Mouse (Mus musculus) cerebellum, adult 2 months (tissue): Measurements from ENCODE around the gene Mef2b. TPM values are rescaled to one million over a fixed set of nuclear protein-coding genes. Genes with fewer than 3 reads are reported as not detected.
"Not testable (repeated sequence)": the region's sequence is repeated elsewhere in the genome, so short reads cannot be mapped to it uniquely, and the experiment has no call there.

ENCODE experiments used
- DNase-seq, 2 experiments: peaks; one replicate each; pipeline ENCODE4 v3.0.0; 2021
- H3K27ac ChIP-seq: fragments of 200-500 bp; 2 replicates; pipeline ENCODE4 v1.5.1; 2012; ENCODE audit warnings: low read length, control low read depth, inconsistent platforms; ENCODE audit not compliant: insufficient read depth
- H3K27me3 ChIP-seq: fragments of 200-500 bp; 2 replicates; pipeline ENCODE4 v1.6.1; 2012; ENCODE audit warnings: inconsistent platforms, mild to moderate bottlenecking, low read length, moderate library complexity; ENCODE audit not compliant: control insufficient read depth, insufficient read depth
- H3K4me1 ChIP-seq: fragments of 200-500 bp; 2 replicates; pipeline ENCODE4 v1.6.1; 2011; ENCODE audit warnings: low read length; ENCODE audit not compliant: control insufficient read depth, insufficient read depth
- H3K4me3 ChIP-seq: fragments of 200-500 bp; replicated peaks from 2 replicates; pipeline ENCODE3; 2011; ENCODE audit warnings: mild to moderate bottlenecking, low read depth, low read length, control low read depth; ENCODE audit not compliant: insufficient read depth
- CTCF ChIP-seq: fragments of 200-500 bp; IDR thresholded peaks from 2 replicates; pipeline ENCODE4 v1.5.1; 2011; ENCODE audit warnings: low read depth, mild to moderate bottlenecking, control low read depth, low read length, moderate library complexity, borderline replicate concordance; ENCODE audit not compliant: insufficient read depth
- POLR2A ChIP-seq: fragments of 200-500 bp; IDR thresholded peaks from 2 replicates; pipeline ENCODE4 v1.6.1; 2011; ENCODE audit warnings: low read length, control low read depth, borderline replicate concordance; ENCODE audit not compliant: insufficient read depth
- WGBS: fragments of 180-500 bp; shearing (Covaris S2); methylation state at CpG from one replicate; pipeline ENCODE4 v1.1.7; 2018; 5-methylcytosine and 5-hydroxymethylcytosine counted together
- polyA plus RNA-seq: library from polyadenylated mRNA; depleted of rRNA; stranded (reverse); fragments of >200 nt; gene quantifications from 2 replicates; pipeline ENCODE4 v1.2.3, GENCODE M21; 2012; rRNA removed

Mef2b gene
- polyA plus RNA-seq, 1 experiment = 0.43 TPM

- Histone ChIP-seq H3K27me3 (no peaks in the 10 kb centered on the region), H3K4me3 (peak overlapping the region; percentile 70), H3K27ac (no peak overlapping the region), H3K4me1 (peaks cover 5% of the 10 kb centered on the region)
- no peak for DNase-seq
- WGBS = 55% methylated on average over 1 of the region's 1 CpGs
- no peak for TF ChIP-seq CTCF
- no peak for TF ChIP-seq POLR2A
These were observed 71.8 kb downstream of the Mef2b start for GRCm38 (mm10) chr8:70211275-70211674.

DNA sequence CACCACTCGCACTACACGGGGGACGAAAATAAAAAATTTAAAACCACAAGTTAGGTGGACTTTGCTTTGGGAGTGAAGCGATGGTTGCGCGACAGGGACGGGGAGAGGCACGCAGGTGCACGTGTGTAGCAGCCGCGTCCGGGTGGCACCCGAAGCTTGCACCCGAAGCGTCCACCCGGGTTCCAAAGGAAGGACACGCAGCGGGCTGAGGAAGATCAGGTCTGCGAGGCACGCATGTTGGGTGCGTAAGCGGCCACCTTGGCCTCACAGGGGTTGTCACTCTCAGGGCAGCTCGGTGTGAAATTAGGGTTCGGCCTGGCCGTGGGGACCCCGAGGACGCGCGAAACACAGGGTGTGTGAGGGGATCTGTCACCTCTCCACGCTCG is 72.2 kb downstream of the Mef2b start:
- Histone ChIP-seq H3K27me3 (no peaks in the 10 kb centered on the region), H3K4me1 (peaks cover 9% of the 10 kb centered on the region), H3K27ac (peak overlapping the region; percentile 40), H3K4me3 (peak overlapping the region; percentile 70)
- DNase-seq = no peak
- TF ChIP-seq CTCF (no peak), POLR2A (no peak)
- WGBS = 1% methylated on average over 31 of the region's 31 CpGs

GRCm38 (mm10) chr8:70212112-70213055 is 72.9 kb downstream of the Mef2b start, which contains the start of gene Slc25a42:
TSS of gene Slc25a42 (minus strand) at chr8:70212305.
- WGBS = under 1% methylated on average over 66 of the region's 66 CpGs
- no peaks in the 10 kb centered on the region for H3K27me3 ChIP-seq
- DNase-seq = peak; percentile 98 to 100
- TF ChIP-seq CTCF = no peak
- peak; percentile 89 for TF ChIP-seq POLR2A
- H3K27ac ChIP-seq = peak within 1 kb of the TSS; percentile 40
- H3K4me1 ChIP-seq = peaks cover 9% of the 10 kb centered on the region
- H3K4me3 ChIP-seq = peak within 1 kb of the TSS; percentile 70

DNA sequence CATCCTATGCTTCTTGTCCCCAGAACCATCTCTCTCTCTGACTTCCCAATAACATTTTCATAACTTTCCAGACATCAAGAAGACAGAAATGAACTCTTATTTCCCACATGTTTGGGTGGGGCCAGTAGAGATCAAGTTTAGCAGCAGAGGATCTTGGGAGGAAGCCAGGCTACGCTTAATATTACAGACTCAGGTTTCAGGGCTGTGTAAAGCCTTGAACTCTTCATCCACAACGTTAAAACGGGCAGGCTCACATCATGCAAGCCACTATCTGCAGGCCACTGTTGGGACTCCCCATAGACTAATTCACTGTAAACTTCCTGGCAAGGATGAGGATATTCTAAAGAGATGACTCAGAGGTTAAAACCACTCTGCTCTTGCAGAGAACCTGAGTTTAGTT is 74.9 kb downstream of the Mef2b start:
- peaks cover 9% of the 10 kb centered on the region for H3K4me1 ChIP-seq
- H3K27ac ChIP-seq = no peak overlapping the region
- no peak for DNase-seq
- H3K4me3 ChIP-seq = no peak overlapping the region
- 71% methylated on average over 3 of the region's 3 CpGs for WGBS
- no peaks in the 10 kb centered on the region for H3K27me3 ChIP-seq
- no peak for TF ChIP-seq POLR2A
- TF ChIP-seq CTCF = no peak

- Histone ChIP-seq H3K4me3 (no peak overlapping the region), H3K27me3 (no peaks in the 10 kb centered on the region), H3K4me1 (peaks cover 9% of the 10 kb centered on the region), H3K27ac (no peak overlapping the region)
- WGBS = 77% methylated on average over 5 of the region's 5 CpGs
- TF ChIP-seq CTCF (no peak), POLR2A (no peak)
- DNase-seq = no peak
These were observed 75.6 kb downstream of the Mef2b start for GRCm38 (mm10) chr8:70215092-70215491.

DNA sequence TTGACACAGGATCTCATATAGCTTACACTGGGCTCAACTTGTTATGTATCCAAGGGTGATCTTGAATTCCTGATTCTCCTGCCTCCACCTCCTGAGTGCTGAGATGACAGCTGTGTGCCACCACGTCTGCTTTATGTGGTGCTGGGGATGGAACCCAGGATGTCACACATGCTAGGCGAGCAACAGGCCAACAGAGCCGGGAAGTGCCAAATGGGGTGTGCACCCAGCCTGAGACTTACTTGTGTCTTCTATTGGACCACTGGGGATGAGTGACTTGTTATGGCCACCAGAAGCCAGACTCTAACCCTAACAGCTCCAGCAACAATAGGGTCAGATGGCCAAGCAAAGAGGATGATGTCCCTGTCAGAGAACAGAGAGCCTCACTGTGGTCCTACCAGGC is 76.7 kb downstream of the Mef2b start:
- not testable (repeated sequence) for H3K4me3 ChIP-seq, H3K27me3 ChIP-seq, DNase-seq, H3K27ac ChIP-seq
- peaks cover 15% of the 10 kb centered on the region for H3K4me1 ChIP-seq
- 48% methylated on average over 3 of the region's 3 CpGs for WGBS

- no peak for TF ChIP-seq POLR2A
- TF ChIP-seq CTCF = no peak
- Histone ChIP-seq H3K27me3 (no peaks in the 10 kb centered on the region), H3K27ac (no peak overlapping the region), H3K4me1 (peaks cover 15% of the 10 kb centered on the region), H3K4me3 (no peak overlapping the region)
- WGBS = 21% methylated on average over 1 of the region's 1 CpGs
- peak; percentile 77 to 83 for DNase-seq
These were observed 77.1 kb downstream of the Mef2b start for GRCm38 (mm10) chr8:70216566-70216965.

Other genes starting within 250 kb of the Mef2b start
- 0.22 and 0.29 TPM in 2 replicates for gene Tssk6, start 237.5 kb upstream of the Mef2b start, polyA plus RNA-seq
- gene Ndufa13, start 237.2 kb upstream of the Mef2b start, polyA plus RNA-seq = 221 and 239 TPM in 2 replicates
- 15.4 and 16.8 TPM in 2 replicates for gene Yjefn3, start 237.0 kb upstream of the Mef2b start, polyA plus RNA-seq
- 31.9 and 36.9 TPM in 2 replicates for gene Gatad2a, start 143.3 kb upstream of the Mef2b start, polyA plus RNA-seq
- gene Mau2, start 97.0 kb upstream of the Mef2b start, polyA plus RNA-seq = 90.1 and 92.9 TPM in 2 replicates
- 41.7 and 43.6 TPM in 2 replicates for gene Sugp1, start 96.9 kb upstream of the Mef2b start, polyA plus RNA-seq
- gene Tm6sf2, start 66.8 kb upstream of the Mef2b start, polyA plus RNA-seq = 6.9 and 7.3 TPM in 2 replicates
- 117 and 124 TPM in 2 replicates for gene Hapln4, start 56.3 kb upstream of the Mef2b start, polyA plus RNA-seq
- gene Ncan, start 18.8 kb upstream of the Mef2b start, polyA plus RNA-seq = 13.3 and 15.2 TPM in 2 replicates
- 19.9 and 20.9 TPM in 2 replicates for gene Nr2c2ap, start 8.4 kb upstream of the Mef2b start, polyA plus RNA-seq
- gene Rfxank, start 557 bp upstream of the Mef2b start, polyA plus RNA-seq = 24.8 and 27.5 TPM in 2 replicates
- 98.9 and 101 TPM in 2 replicates for gene Borcs8, start 212 bp upstream of the Mef2b start, polyA plus RNA-seq
- 61.4 and 66.0 TPM in 2 replicates for gene Tmem161a, start 32.6 kb downstream of the Mef2b start, polyA plus RNA-seq
- gene Slc25a42, start 72.6 kb downstream of the Mef2b start, polyA plus RNA-seq = 45.5 and 46.3 TPM in 2 replicates
- 102 and 108 TPM in 2 replicates for gene Sugp2, start 94.5 kb downstream of the Mef2b start, polyA plus RNA-seq
- gene Armc6, start 94.8 kb downstream of the Mef2b start, polyA plus RNA-seq = 45.8 and 46.7 TPM in 2 replicates
- gene Homer3, start 143.1 kb downstream of the Mef2b start, polyA plus RNA-seq = 262 and 322 TPM in 2 replicates
- 42.9 and 45.0 TPM in 2 replicates for gene Ddx49, start 162.8 kb downstream of the Mef2b start, polyA plus RNA-seq
- 286 and 287 TPM in 2 replicates for gene Cope, start 162.8 kb downstream of the Mef2b start, polyA plus RNA-seq
- 55.5 and 56.8 TPM in 2 replicates for gene Cers1, start 176.1 kb downstream of the Mef2b start, polyA plus RNA-seq
- 19.1 and 21.0 TPM in 2 replicates for gene Gdf1, start 190.1 kb downstream of the Mef2b start, polyA plus RNA-seq
- gene Upf1, start 213.6 kb downstream of the Mef2b start, polyA plus RNA-seq = 37.9 and 41.3 TPM in 2 replicates
- 2.2 and 3.1 TPM in 2 replicates for gene Comp, start 233.8 kb downstream of the Mef2b start, polyA plus RNA-seq